Mouse (Mus musculus) ES-E14 (cell line): ENCODE measurements around the gene Hmga1b.

Experiments
- CHD2 ChIP-seq: IDR thresholded peaks from 2 replicates; pipeline ENCODE4 v1.6.1; 2014; ENCODE audit warnings: mild to moderate bottlenecking, low read depth, low read length, inconsistent platforms
- HCFC1 ChIP-seq: IDR thresholded peaks from 2 replicates; pipeline ENCODE4 v1.6.1; 2012; ENCODE audit warnings: low read length, inconsistent platforms, borderline replicate concordance; ENCODE audit not compliant: insufficient read depth
- MAFK ChIP-seq: IDR thresholded peaks from 2 replicates; pipeline ENCODE4 v1.6.1; 2014; ENCODE audit warnings: mild to moderate bottlenecking, low read depth, low read length, inconsistent platforms; ENCODE audit not compliant: insufficient read depth
- ZC3H11A ChIP-seq: IDR thresholded peaks from 2 replicates; pipeline ENCODE4 v1.6.1; 2012; ENCODE audit warnings: low read depth, mild to moderate bottlenecking, inconsistent platforms, low read length, borderline replicate concordance
- ZNF384 ChIP-seq: IDR thresholded peaks from 2 replicates; pipeline ENCODE4 v1.6.1; 2012; ENCODE audit warnings: low read depth, low read length, inconsistent platforms

DNA sequence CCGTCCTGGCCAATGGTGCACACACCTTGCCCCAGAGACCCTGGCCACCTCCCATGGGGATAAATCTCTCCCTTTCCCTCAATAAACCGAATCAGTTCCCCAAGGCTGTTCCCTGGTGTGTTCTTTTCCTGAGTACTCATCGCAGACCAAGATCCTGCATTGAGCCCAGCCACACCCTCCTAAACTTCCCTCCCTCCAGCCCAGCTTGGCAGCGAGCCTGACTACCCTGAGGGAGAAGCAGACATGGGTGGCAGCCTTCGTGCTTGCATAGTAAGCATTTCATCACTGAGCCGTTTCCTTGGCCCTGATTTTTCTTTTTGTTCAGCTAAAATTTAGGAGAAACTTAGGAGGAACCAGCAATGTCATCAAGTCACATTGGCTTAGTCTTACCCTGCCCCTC is 29.1 kb upstream of the Hmga1b start:
- TF ChIP-seq CHD2 (no peak), MAFK (no peak), HCFC1 (no peak), ZC3H11A (no peak), ZNF384 (no peak)
